Mouse (Mus musculus) activated CD4-positive, CD25-positive, alpha-beta regulatory T cell (primary cell): ENCODE measurements around the gene Oxsr1. TPM values are rescaled to one million over a fixed set of nuclear protein-coding genes. Genes with fewer than 3 reads are reported as not detected.

Experiments used
- polyA plus RNA-seq, 2 experiments: library from polyadenylated mRNA; unstranded; fragments of 100-300 nt; shearing (Covaris generic); gene quantifications; one replicate each; pipeline ENCODE4 v1.2.1; 2017

Oxsr1 gene
- 10 to 100 TPM; 20.2 to 21.6 TPM for polyA plus RNA-seq

DNA sequence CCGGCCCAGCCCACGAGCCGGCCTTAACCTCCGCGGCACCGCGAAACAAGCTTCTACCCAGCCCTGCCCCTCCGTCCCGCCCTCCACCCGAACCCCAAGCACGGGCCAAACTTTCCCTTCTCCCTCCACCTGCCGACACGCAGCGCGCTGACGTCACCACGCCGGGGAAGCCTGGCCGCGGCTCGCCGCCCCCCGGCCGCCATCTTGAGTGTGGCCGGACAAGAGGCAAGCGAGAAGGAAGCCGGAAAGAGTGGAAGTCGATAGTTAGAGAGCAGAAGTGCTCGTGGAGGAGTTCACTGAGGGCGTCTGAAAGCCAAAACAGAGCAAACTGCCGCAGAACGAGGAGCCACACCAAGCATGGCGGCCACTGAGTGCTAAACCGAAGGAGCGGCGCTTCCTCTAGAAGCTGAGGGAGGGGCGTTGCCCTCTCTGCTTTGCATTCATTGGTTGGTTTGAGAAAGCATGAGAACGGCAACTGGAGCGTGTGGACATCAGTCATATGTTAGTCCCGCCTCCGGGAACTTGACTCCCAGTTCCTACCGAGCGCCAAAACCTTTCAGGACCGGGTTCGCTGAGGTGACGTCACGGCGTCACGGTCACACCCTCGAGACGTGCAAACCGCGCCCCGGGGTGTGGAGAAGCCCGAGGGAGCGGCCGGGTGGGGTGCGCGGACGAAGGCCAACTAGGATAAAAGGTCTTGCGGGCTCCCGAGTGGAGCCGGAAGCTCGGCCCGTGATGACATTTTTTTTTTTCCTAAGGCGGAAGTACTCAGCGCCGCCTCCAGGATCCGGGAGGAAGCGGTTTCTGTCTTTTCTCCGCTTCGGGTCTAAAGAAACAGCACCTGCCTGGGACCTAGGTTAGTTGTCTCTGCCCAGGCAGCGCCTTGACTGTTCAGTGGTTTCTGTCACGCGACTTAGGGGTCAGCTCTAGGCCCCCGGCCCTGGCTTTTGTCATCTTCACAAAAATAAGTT, at the start of gene Oxsr1:
Oxsr1 (minus strand) TSS at position 139 of the 971 bp plus-strand sequence.

DNA sequence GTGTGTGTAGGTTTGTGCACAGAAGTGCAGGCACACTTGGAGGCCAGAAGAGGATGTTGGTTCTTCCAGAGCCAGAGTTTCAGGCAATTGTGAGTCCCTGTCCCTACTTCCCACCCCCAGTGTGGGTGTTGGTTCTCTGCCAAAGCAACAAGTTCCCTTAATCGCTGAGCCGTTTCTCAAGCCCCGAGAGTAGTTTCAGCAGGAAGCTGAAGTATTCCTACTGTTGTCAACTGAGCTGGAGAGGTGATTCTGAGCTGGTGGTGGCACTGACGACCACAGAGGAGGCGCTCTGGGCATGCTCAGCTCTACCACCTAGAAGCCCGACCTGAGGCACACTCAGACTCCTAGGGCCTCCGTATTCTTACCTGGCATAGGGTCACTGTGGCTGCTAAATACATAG, 43.1 kb upstream of the Oxsr1 start, which contains the start of gene Slc22a14:
Slc22a14 (minus strand) TSS at position 270 of the 400 bp plus-strand sequence.

DNA sequence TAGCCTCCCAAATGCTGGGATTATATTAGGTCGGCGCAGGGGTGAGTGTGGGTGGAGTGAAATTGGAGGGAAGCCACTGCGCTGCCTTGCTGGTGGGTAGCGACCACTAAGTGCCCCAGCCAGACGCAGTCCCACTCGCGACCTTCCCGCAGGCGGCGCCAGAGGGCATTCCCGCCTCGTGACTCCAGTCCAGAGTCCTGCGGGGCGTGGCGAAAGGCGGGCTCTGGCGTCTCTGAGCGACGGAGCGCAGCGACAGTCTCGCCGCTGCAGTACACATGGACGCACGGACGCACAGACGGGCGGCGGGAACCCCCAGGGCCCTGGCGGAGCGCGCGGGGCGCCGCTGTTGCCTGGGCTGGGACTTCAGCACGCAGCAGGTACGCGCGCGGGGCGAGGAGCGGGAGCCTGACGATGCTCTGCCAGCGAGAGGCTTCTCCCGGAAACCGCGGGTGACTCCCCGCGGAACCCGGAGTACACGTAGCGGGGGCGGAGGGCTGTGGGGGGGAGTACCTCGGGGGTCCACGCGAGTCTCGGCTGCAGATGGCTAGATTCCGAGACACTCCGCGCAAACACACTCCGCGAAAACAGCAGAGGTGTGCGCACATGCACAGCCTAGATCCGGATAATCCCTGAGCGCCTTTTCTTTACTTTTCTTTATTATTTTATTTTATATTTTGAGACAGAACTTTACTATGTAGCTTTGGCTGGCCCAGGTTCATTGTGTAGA, 35.3 kb upstream of the Oxsr1 start, which contains the start of gene Xylb:
Xylb (plus strand) TSS at position 51 of the 727 bp plus-strand sequence.

DNA sequence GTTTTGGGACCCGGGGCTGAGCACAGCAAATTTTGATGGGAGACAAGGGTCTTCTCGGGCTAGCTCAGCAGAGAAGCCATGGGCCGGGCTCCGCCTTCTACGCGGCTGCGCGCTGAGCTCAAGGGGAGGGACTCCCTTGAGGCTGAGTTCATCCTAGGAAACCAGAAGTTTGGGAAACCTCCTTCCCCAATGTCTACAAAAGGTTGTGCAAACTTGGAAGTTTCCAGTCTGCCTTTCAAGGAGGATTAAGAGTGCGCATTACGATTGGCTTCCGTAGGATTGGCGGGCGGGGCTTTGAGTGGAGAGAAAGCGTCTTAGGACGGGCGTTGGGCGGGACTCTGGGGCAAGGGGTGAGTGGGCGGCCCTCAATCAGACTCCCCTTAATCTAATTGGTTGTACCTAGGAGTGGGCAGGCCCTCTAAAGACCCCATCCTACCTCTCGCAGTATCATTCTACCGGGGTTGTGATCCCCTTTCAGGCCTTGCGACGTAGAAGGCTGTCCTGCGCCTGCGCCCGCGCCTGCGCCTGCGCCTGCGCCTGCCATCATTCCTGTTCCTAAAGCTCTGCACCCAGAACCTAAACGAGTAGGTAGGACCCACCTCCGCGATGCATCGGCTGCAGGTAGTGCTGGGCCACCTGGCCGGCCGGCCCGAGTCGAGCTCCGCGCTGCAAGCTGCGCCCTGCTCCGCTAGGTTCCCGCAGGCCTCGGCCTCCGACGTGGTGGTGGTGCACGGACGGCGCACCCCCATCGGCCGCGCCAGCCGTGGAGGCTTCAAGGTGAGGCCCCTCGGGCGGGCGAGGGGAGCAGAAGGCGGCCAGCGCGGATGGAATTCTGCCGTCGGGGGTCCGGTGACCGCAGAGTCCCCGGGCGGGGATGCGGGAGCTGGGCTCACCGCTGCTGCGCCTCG, 18.9 kb upstream of the Oxsr1 start, which contains the start of gene Myd88:
Myd88 (minus strand) TSS at position 503 of the 908 bp plus-strand sequence.

GRCm38 (mm10) chr9:119339558-119340211, 17.5 kb upstream of the Oxsr1 start, which contains the start of gene Acaa1a:
TSS of gene Acaa1a (plus strand) at chr9:119339676.

GRCm38 (mm10) chr9:119208998-119209397, 113.2 kb downstream of the Oxsr1 start, which contains the start of gene Slc22a13:
TSS of gene Slc22a13 (minus strand) at chr9:119209098.

Other genes with a start within 250 kb of the Oxsr1 start
- 10 to 100 TPM in 1 of 2 experiments, 1 to 10 TPM in 1; 4.1 to 10.7 TPM for gene Plcd1, start 228.9 kb downstream of the Oxsr1 start, polyA plus RNA-seq
- gene Dlec1, start 219.9 kb downstream of the Oxsr1 start, polyA plus RNA-seq: under 1 TPM; 0.10 to 0.36 TPM
- under 1 TPM; 0.21 to 0.37 TPM for gene Acaa1b, start 165.3 kb downstream of the Oxsr1 start, polyA plus RNA-seq
- under 1 TPM in 1 of 2 experiments, not detected in 1; 0.18 TPM for gene Gm47289, start 163.3 kb downstream of the Oxsr1 start, polyA plus RNA-seq
- under 1 TPM in 1 of 2 experiments, not detected in 1; 0.14 TPM for gene Slc22a13, start 113.3 kb downstream of the Oxsr1 start, polyA plus RNA-seq
- 10 to 100 TPM; 82.3 to 97.1 TPM for gene Acaa1a, start 17.2 kb upstream of the Oxsr1 start, polyA plus RNA-seq
- gene Myd88, start 19.0 kb upstream of the Oxsr1 start, polyA plus RNA-seq: 100 to 1,000 TPM in 1 of 2 experiments, 10 to 100 TPM in 1; 93.4 to 105 TPM
- gene Xylb, start 35.0 kb upstream of the Oxsr1 start, polyA plus RNA-seq: under 1 TPM; 0.06 to 0.86 TPM
- under 1 TPM in 1 of 2 experiments, not detected in 1; 0.50 TPM for gene Slc22a14, start 43.1 kb upstream of the Oxsr1 start, polyA plus RNA-seq
- gene Acvr2b, start 79.7 kb upstream of the Oxsr1 start, polyA plus RNA-seq: not detected
- gene Exog, start 122.5 kb upstream of the Oxsr1 start, polyA plus RNA-seq: 10 to 100 TPM; 13.3 to 14.3 TPM